8 mouse cellular contexts compared by ENCODE assay signal in the genomic region with DNA sequence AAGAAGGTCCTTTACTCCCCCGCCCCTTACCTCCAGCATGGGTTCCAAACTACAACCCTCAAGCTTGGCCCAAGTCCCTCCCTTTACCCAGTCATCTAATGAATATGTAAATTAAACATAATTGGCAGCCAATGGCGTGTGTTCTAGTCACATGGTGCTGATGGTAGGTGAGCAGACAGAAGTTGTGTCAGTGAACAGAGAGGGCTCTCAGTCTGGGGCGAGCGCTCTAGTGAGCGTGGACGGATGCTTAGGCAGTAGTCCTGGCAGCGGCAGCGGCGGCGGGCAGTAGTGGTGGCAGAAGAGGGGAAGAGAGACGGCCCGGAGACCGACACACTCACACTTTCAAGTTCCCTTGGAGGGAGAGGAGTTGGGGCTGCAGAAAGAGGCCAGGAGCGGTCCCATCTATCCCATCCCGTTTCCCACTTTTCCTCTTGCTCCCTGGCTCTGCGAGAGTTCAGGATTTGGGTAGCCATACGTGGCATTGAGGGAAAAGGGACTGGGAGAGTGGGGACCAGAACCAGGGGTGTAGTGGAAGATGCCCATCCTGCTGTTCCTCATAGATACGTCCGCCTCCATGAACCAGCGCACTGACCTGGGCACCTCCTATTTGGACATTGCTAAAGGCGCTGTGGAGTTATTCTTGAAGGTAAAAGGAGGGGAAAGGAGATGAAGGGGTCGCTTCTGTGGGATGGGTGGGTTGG. TPM values are rescaled to one million over a fixed set of nuclear protein-coding genes. Genes with fewer than 3 reads are reported as not detected.
DNase-seq lines count a peak whose midpoint lies in the region; ATAC-seq lines count a peak whose summit lies in the region.

A gene (plus strand): TSS at position 187 of the 701 bp plus-strand sequence.

- no peaks in the 10 kb centered on the region for H3K36me3 ChIP-seq in hindbrain, embryonic 13.5 days

- H3K27ac ChIP-seq in hindbrain, embryonic 13.5 days, result peak within 1 kb of the TSS; percentile 97

- H3K9me3 ChIP-seq in hindbrain, embryonic 13.5 days, result no peaks in the 10 kb centered on the region

- peak within 1 kb of the TSS; percentile 57 for H3K4me2 ChIP-seq in hindbrain, embryonic 13.5 days

- peak; percentile 79 for ATAC-seq in hindbrain, embryonic 13.5 days (ENCODE audit: low FRiP score)

- H3K4me3 ChIP-seq in hindbrain, embryonic 13.5 days, result peak within 1 kb of the TSS; percentile 55

- H3K9ac ChIP-seq in hindbrain, embryonic 13.5 days, result peak within 1 kb of the TSS; percentile 78

- no peaks in the 10 kb centered on the region for H3K27me3 ChIP-seq in hindbrain, embryonic 13.5 days

- peak; percentile 80 for DNase-seq in NIH3T3 (ENCODE audit: low read depth)
- peak; percentile 77 to 78 for DNase-seq in cerebellum, postnatal 10 days
- peak; percentile 58 to 65 for DNase-seq in frontal cortex, postnatal 14 days (ENCODE audit: low spot score in 2 of 2)
- peak; percentile 53 to 62 for DNase-seq in layer of hippocampus, postnatal 25 days (ENCODE audit: extremely low spot score in 1 of 2, low spot score in 1 of 2)
- DNase-seq in lung, postnatal 25 days (ENCODE audit: low spot score), result peak; percentile 89
- DNase-seq in retina, embryonic 14.5 days (ENCODE audit: low spot score), result peak; percentile 83
- DNase-seq in thymus, postnatal 4 days, result peak; percentile 79

- WGBS in hindbrain, embryonic 13.5 days, result 22% methylated on average over 22 of the region's 22 CpGs

- no peaks in the 10 kb centered on the region for H3K4me1 ChIP-seq in hindbrain, embryonic 13.5 days (replicated peaks)

RNA-seq across cellular contexts. Expression of the gene that starts here (rescaled TPM):
- 18.8 and 20.3 TPM in 2 replicates for polyA plus RNA-seq in hindbrain, embryonic 13.5 days (2015; fragmentation: Nextera tagmentation; extraction: Ambion mirVana)
- total RNA-seq in layer of hippocampus, postnatal 25 days (2021), result 10 to 100 TPM; 26.4 to 39.0 TPM

Comparison
In these comparisons a context has a peak if more than half of its experiments do, and no peak if none do; other contexts are left out.
1. Peak in every context shown above with its lines: DNase-seq, ATAC-seq, H3K4me3 ChIP-seq and H3K27ac ChIP-seq.